Mouse (Mus musculus) MEL (cell line): Measurements from ENCODE around the gene 5730455P16Rik. TPM values are rescaled to one million over a fixed set of nuclear protein-coding genes. Genes with fewer than 3 reads are reported as not detected.

Experiments used
- DNase-seq: peaks from one replicate; pipeline ENCODE4 v3.0.0; 2011; ENCODE audit warnings: low read depth, low spot score
- H3K27ac ChIP-seq: 2 replicates; pipeline ENCODE4 v1.5.1; 2012; ENCODE audit warnings: low read depth, mild to moderate bottlenecking, control low read depth, low read length, moderate library complexity; ENCODE audit not compliant: control insufficient read depth
- H3K27me3 ChIP-seq, 2 experiments: fragments of 150-350 bp in 1 of 2; sonication (generic) in 1 of 2; 2 replicates each; pipeline ENCODE4 v1.6.1; 2012; ENCODE audit warnings: low read length in 2 of 2, mild to moderate bottlenecking in 2 of 2, improper control_type of control experiment in 1 of 2, moderate library complexity in 1 of 2; ENCODE audit not compliant: insufficient read depth in 2 of 2, control insufficient read depth in 1 of 2
- H3K36me3 ChIP-seq, 2 experiments: 2 replicates each; pipeline ENCODE4 v1.6.1; 2012 to 2014; ENCODE audit warnings: low read length in 2 of 2, improper control_type of control experiment in 1 of 2, inconsistent platforms in 1 of 2, mild to moderate bottlenecking in 1 of 2; ENCODE audit not compliant: insufficient read depth in 2 of 2, control insufficient read depth in 1 of 2
- H3K4me1 ChIP-seq, 2 experiments: fragments of 150-350 bp in 1 of 2; sonication (generic) in 1 of 2; 2 replicates each; pipeline ENCODE4 v1.6.1; 2012; ENCODE audit warnings: low read length in 2 of 2, improper control_type of control experiment in 1 of 2, mild to moderate bottlenecking in 1 of 2; ENCODE audit not compliant: insufficient read depth in 2 of 2, control insufficient read depth in 1 of 2
- H3K4me3 ChIP-seq, 2 experiments: fragments of 150-350 bp in 1 of 2; sonication (generic) in 1 of 2; 2 replicates each; pipeline ENCODE4 v1.5.1; 2012; ENCODE audit warnings: low read depth in 2 of 2, low read length in 2 of 2, mild to moderate bottlenecking in 2 of 2, moderate library complexity in 2 of 2, control low read depth in 1 of 2, improper control_type of control experiment in 1 of 2; ENCODE audit not compliant: control insufficient read depth in 1 of 2, insufficient read depth in 1 of 2
- H3K79me2 ChIP-seq: 2 replicates; pipeline ENCODE4 v1.6.1; 2012; ENCODE audit warnings: mild to moderate bottlenecking, low read length, moderate library complexity; ENCODE audit not compliant: control insufficient read depth, poor library complexity, insufficient read depth
- H3K9ac ChIP-seq: 2 replicates; pipeline ENCODE4 v1.6.1; 2012; ENCODE audit warnings: low read depth, mild to moderate bottlenecking, control low read depth, low read length, moderate library complexity; ENCODE audit not compliant: control insufficient read depth, poor library complexity, severe bottlenecking
- H3K9me3 ChIP-seq: fragments of 150-350 bp; sonication (generic); replicated peaks from 2 replicates; pipeline ENCODE4 v1.6.1; 2012; ENCODE audit warnings: mild to moderate bottlenecking, low read length, improper control_type of control experiment, moderate library complexity; ENCODE audit not compliant: insufficient read depth
- BHLHE40 ChIP-seq: IDR thresholded peaks from 2 replicates; pipeline ENCODE4 v1.6.1; 2012; ENCODE audit warnings: low read depth, mild to moderate bottlenecking, inconsistent platforms, low read length, improper control_type of control experiment, borderline replicate concordance
- CHD1 ChIP-seq: IDR thresholded peaks from 2 replicates; pipeline ENCODE4 v1.6.1; 2012; ENCODE audit warnings: low read depth, mild to moderate bottlenecking, inconsistent platforms, low read length, improper control_type of control experiment
- CHD2 ChIP-seq: IDR thresholded peaks from 2 replicates; pipeline ENCODE4 v1.6.1; 2011; ENCODE audit warnings: low read length, improper control_type of control experiment
- CTCF ChIP-seq, 3 experiments: IDR thresholded peaks in 2 of 3; conservative IDR thresholded peaks in 1 of 3; 2 replicates each; pipeline ENCODE4 v1.5.1; 2011 to 2012; ENCODE audit warnings: low read length in 3 of 3, low read depth in 2 of 3, mild to moderate bottlenecking in 2 of 3, improper control_type of control experiment in 1 of 3, inconsistent platforms in 1 of 3, mixed read lengths in 1 of 3, moderate library complexity in 1 of 3; ENCODE audit not compliant: control insufficient read depth in 1 of 3, insufficient read depth in 1 of 3, poor library complexity in 1 of 3, severe bottlenecking in 1 of 3
- E2F4 ChIP-seq: IDR thresholded peaks from 2 replicates; pipeline ENCODE4 v1.6.1; 2011; ENCODE audit warnings: low read depth, low read length, improper control_type of control experiment, borderline replicate concordance
- ELF1 ChIP-seq: IDR thresholded peaks from 2 replicates; pipeline ENCODE4 v1.6.1; 2014; ENCODE audit warnings: low read depth, mild to moderate bottlenecking, inconsistent platforms, low read length, improper control_type of control experiment, moderate library complexity
- EP300 ChIP-seq, 2 experiments: IDR thresholded peaks; 2 replicates each; pipeline ENCODE4 v1.6.1; 2011; ENCODE audit warnings: improper control_type of control experiment in 2 of 2, low read length in 2 of 2, low read depth in 1 of 2, mild to moderate bottlenecking in 1 of 2
- ETS1 ChIP-seq: IDR thresholded peaks from 2 replicates; pipeline ENCODE4 v1.6.1; 2012; ENCODE audit warnings: low read depth, mild to moderate bottlenecking, inconsistent platforms, low read length, improper control_type of control experiment, moderate library complexity
- GABPA ChIP-seq: IDR thresholded peaks from 2 replicates; pipeline ENCODE4 v1.6.1; 2012; ENCODE audit warnings: low read depth, mild to moderate bottlenecking, inconsistent platforms, low read length, improper control_type of control experiment, moderate library complexity
- GATA1 ChIP-seq: IDR thresholded peaks from 2 replicates; pipeline ENCODE4 v1.6.1; 2011; ENCODE audit warnings: low read depth, low read length, improper control_type of control experiment
- HCFC1 ChIP-seq: IDR thresholded peaks from 2 replicates; pipeline ENCODE4 v1.6.1; 2012; ENCODE audit warnings: low read depth, mild to moderate bottlenecking, inconsistent platforms, low read length, improper control_type of control experiment, moderate library complexity
- JUND ChIP-seq: IDR thresholded peaks from 2 replicates; pipeline ENCODE4 v1.6.1; 2011; ENCODE audit warnings: low read depth, mild to moderate bottlenecking, improper control_type of control experiment, low read length
- KAT2A ChIP-seq: conservative IDR thresholded peaks from 2 replicates; pipeline ENCODE4 v1.6.1; 2012; ENCODE audit warnings: low read depth, low read length, improper control_type of control experiment, inconsistent platforms
- MAFK ChIP-seq: IDR thresholded peaks from 2 replicates; pipeline ENCODE4 v1.6.1; 2011; ENCODE audit warnings: low read depth, mild to moderate bottlenecking, low read length, improper control_type of control experiment, borderline replicate concordance
- MAX ChIP-seq: IDR thresholded peaks from 2 replicates; pipeline ENCODE4 v1.6.1; 2011; ENCODE audit warnings: low read length, improper control_type of control experiment
- MAZ ChIP-seq: IDR thresholded peaks from 2 replicates; pipeline ENCODE4 v1.6.1; 2012; ENCODE audit warnings: low read depth, mild to moderate bottlenecking, inconsistent platforms, low read length, improper control_type of control experiment
- MXI1 ChIP-seq: IDR thresholded peaks from 2 replicates; pipeline ENCODE4 v1.6.1; 2011; ENCODE audit warnings: mild to moderate bottlenecking, low read depth, low read length, improper control_type of control experiment
- MYB ChIP-seq: IDR thresholded peaks from 2 replicates; pipeline ENCODE4 v1.6.1; 2011; ENCODE audit warnings: mild to moderate bottlenecking, low read depth, low read length, improper control_type of control experiment
- MYC ChIP-seq: IDR thresholded peaks from 2 replicates; pipeline ENCODE4 v1.6.1; 2011; ENCODE audit warnings: low read depth, mild to moderate bottlenecking, low read length, improper control_type of control experiment, moderate library complexity
- NELFE ChIP-seq: IDR thresholded peaks from 2 replicates; pipeline ENCODE4 v1.6.1; 2011; ENCODE audit warnings: low read depth, low read length, improper control_type of control experiment
- POLR2A ChIP-seq, 2 experiments: IDR thresholded peaks; 2 replicates each; pipeline ENCODE4 v1.6.1; 2011 to 2012; ENCODE audit warnings: low read length in 2 of 2, mild to moderate bottlenecking in 2 of 2, control low read depth in 1 of 2, improper control_type of control experiment in 1 of 2, low read depth in 1 of 2, moderate library complexity in 1 of 2; ENCODE audit not compliant: control insufficient read depth in 1 of 2, insufficient read depth in 1 of 2, poor library complexity in 1 of 2
- POLR2AphosphoS5 ChIP-seq: IDR thresholded peaks from 2 replicates; pipeline ENCODE4 v1.6.1; 2012; ENCODE audit warnings: low read depth, borderline replicate concordance, mild to moderate bottlenecking, inconsistent platforms, low read length, moderate library complexity, mixed read lengths
- SIN3A ChIP-seq: IDR thresholded peaks from 2 replicates; pipeline ENCODE4 v1.6.1; 2012; ENCODE audit warnings: low read length, improper control_type of control experiment, inconsistent platforms
- SMC3 ChIP-seq: IDR thresholded peaks from 2 replicates; pipeline ENCODE4 v1.6.1; 2011; ENCODE audit warnings: low read depth, low read length, improper control_type of control experiment
- TAL1 ChIP-seq: IDR thresholded peaks from 2 replicates; pipeline ENCODE4 v1.6.1; 2012; ENCODE audit warnings: mild to moderate bottlenecking, inconsistent platforms, low read length, moderate library complexity, mixed read lengths
- TBP ChIP-seq: IDR thresholded peaks from 2 replicates; pipeline ENCODE4 v1.8.0; 2011; ENCODE audit warnings: low read depth, low read length, improper control_type of control experiment
- TCF12 ChIP-seq: IDR thresholded peaks from 2 replicates; pipeline ENCODE4 v1.6.1; 2014; ENCODE audit warnings: low read depth, mild to moderate bottlenecking, inconsistent platforms, low read length, improper control_type of control experiment, moderate library complexity
- USF1 ChIP-seq: IDR thresholded peaks from 2 replicates; pipeline ENCODE4 v1.6.1; 2014; ENCODE audit warnings: low read depth, mild to moderate bottlenecking, inconsistent platforms, low read length, improper control_type of control experiment, moderate library complexity
- USF2 ChIP-seq, 2 experiments: IDR thresholded peaks; 2 replicates each; pipeline ENCODE4 v1.6.1; 2011 to 2012; ENCODE audit warnings: improper control_type of control experiment in 2 of 2, low read length in 2 of 2, borderline replicate concordance in 1 of 2, inconsistent platforms in 1 of 2, low read depth in 1 of 2, mild to moderate bottlenecking in 1 of 2; ENCODE audit not compliant: insufficient read depth in 1 of 2
- ZKSCAN1 ChIP-seq: IDR thresholded peaks from 2 replicates; pipeline ENCODE4 v1.6.1; 2012; ENCODE audit warnings: low read depth, mild to moderate bottlenecking, inconsistent platforms, low read length, improper control_type of control experiment, moderate library complexity
- ZMIZ1 ChIP-seq: IDR thresholded peaks from 2 replicates; pipeline ENCODE4 v1.6.1; 2012; ENCODE audit warnings: low read depth, mild to moderate bottlenecking, inconsistent platforms, low read length, improper control_type of control experiment, moderate library complexity
- ZNF384 ChIP-seq: IDR thresholded peaks from 2 replicates; pipeline ENCODE4 v1.6.1; 2012; ENCODE audit warnings: low read depth, mild to moderate bottlenecking, inconsistent platforms, low read length, improper control_type of control experiment
- polyA plus RNA-seq, 2 experiments: library from polyadenylated mRNA; stranded (reverse) in 1 of 2; unstranded in 1 of 2; fragments of >175 nt in 1 of 2; fragments of >200 nt in 1 of 2; gene quantifications; 2 replicates each; pipeline versions ENCODE4 v1.2.1 to v1.2.4; 2012; ENCODE audit warnings: low replicate concordance in 2 of 2, low read depth in 1 of 2; ENCODE audit not compliant: insufficient read length in 2 of 2, insufficient read depth in 1 of 2, missing spikeins in 1 of 2
- total RNA-seq: library from RNA; depleted of rRNA; stranded (reverse); fragments of 300-350 nt; gene quantifications from 2 replicates; pipeline ENCODE4 v1.2.3, GENCODE M21; 2012

Gene 5730455P16Rik
- total and polyA plus RNA-seq, 3 experiments: 9.5 to 10.1 TPM; not detected in 1

DNA sequence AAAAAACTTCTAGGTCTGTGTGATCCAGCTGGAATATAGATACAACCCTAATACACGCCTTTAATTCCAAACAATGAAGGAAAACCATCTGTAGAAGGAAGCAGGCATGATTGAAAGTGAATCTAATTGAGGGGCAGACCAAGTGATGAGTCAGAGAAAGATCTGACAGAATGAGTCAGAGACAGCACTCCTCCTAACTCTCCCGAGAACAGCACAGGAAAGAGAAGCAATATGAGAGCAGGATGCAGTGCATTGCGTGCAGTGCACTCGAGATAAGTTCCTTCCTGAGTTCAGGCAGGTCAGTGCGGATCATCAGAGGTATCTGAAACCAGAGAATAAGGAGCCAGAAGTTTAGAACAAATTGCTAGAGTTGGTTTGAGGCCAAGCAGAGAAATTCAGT, 39.3 kb upstream of the 5730455P16Rik start:
- H3K9ac ChIP-seq: no peak overlapping the region
- peaks cover 12 to 18% of the 10 kb centered on the region in 2 experiments for H3K4me1 ChIP-seq

DNA sequence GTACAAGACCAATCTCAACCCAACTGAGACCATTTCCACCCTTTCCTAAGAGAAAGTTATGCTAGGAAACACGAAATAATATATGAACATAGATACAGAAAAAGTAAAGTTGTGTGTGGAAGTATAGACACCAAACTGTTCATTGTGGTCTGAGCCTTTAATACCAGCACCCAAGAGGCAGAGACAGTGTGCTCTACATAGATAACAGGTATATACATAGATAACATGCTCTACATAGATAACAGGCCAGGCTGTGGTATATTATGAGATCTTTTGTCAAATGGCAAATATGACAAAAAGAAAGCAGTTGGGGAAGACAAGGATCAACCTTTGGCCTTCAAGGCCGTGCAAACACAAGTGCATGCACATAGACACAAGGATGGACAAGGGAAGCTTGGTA, 32.5 kb upstream of the 5730455P16Rik start:
- Histone ChIP-seq H3K27ac (peak overlapping the region; percentile 69), H3K4me3 (no peak overlapping the region), H3K9ac (no peak overlapping the region), H3K4me1 (peaks cover 14 to 22% of the 10 kb centered on the region in 2 experiments), H3K79me2 (no peaks in the 10 kb centered on the region), H3K27me3 (no peaks in the 10 kb centered on the region), H3K36me3 (peaks cover 27 to 48% of the 10 kb centered on the region in 2 experiments), H3K9me3 (no peaks in the 10 kb centered on the region)
- DNase-seq: peak; percentile 70
- TF ChIP-seq SMC3 (peak; percentile 24; the same call in 1 of the 2 replicates), MAX (no peak), SIN3A (peak; percentile 77), NELFE (no peak; the same call in 1 of the 2 replicates), CHD2 (peak; percentile 57; the same call in 1 of the 2 replicates), BHLHE40 (no peak), ZNF384 (peak; percentile 58), HCFC1 (peak; percentile 58), MAZ (peak; percentile 44; the same call in 1 of the 2 replicates), TCF12 (peak; percentile 94), TBP (no peak), MYB (0 out of 2 replicates have a peak, but pooled peaks have one; percentile 55), ELF1 (no peak), USF2 (IDR thresholded peaks at IDR 0.05; ENCODE audit: borderline replicate concordance in 1 of 2, insufficient read depth in 1 of 2, low read depth in 1 of 2, low read length in 2 of 2) (no peak), GABPA (no peak), MXI1 (0 out of 2 replicates have a peak, but pooled peaks have one; percentile 47), CTCF (IDR thresholded peaks at IDR 0.05 in 2 of 3, conservative IDR thresholded peaks at IDR 0.05 in 1 of 3; ENCODE audit: control insufficient read depth in 1 of 3, insufficient read depth in 1 of 3, low read depth in 2 of 3, low read length in 3 of 3, poor library complexity in 1 of 3, severe bottlenecking in 1 of 3) (no peak), ZMIZ1 (peak; percentile 56), POLR2A (IDR thresholded peaks at IDR 0.05; ENCODE audit: control insufficient read depth in 1 of 2, insufficient read depth in 1 of 2, low read depth in 1 of 2, low read length in 2 of 2, poor library complexity in 1 of 2) (no peak), CHD1 (0 out of 2 replicates have a peak, but pooled peaks have one; percentile 13), KAT2A (no peak), ZKSCAN1 (no peak), JUND (no peak), E2F4 (no peak), USF1 (no peak), EP300 (IDR thresholded peaks at IDR 0.05; ENCODE audit: low read depth in 1 of 2, low read length in 2 of 2) (peak; percentile 92 to 96), MAFK (peak; percentile 67; the same call in 1 of the 2 replicates), POLR2AphosphoS5 (no peak), TAL1 (peak; percentile 66), MYC (0 out of 2 replicates have a peak, but pooled peaks have one; percentile 14), ETS1 (peak; percentile 84), GATA1 (peak; percentile 98)

More for the DNA sequence above, 39.3 kb upstream of the 5730455P16Rik start:
- TF ChIP-seq HCFC1: no peak
- H3K79me2 ChIP-seq: no peaks in the 10 kb centered on the region
- peak; percentile 51 for DNase-seq
- H3K4me3 ChIP-seq: no peak overlapping the region
- no peak overlapping the region for H3K27ac ChIP-seq
- no peaks in the 10 kb centered on the region for H3K27me3 ChIP-seq
- peaks cover 0 to 22% of the 10 kb centered on the region in 2 experiments; a peak in 3 of 4 replicates for H3K36me3 ChIP-seq
- no peaks in the 10 kb centered on the region for H3K9me3 ChIP-seq
